Mouse (Mus musculus) kidney, embryonic 15.5 days (tissue): ENCODE data around the gene Csf1. TPM values are rescaled to one million over a fixed set of nuclear protein-coding genes. Genes with fewer than 3 reads are reported as not detected.
A peak's percentile ranks its signal among the peaks of the same experiment; 100 is the strongest.

ENCODE experiments used
- ATAC-seq: fragments of 200-750 bp; cut with Nextera tagmentation; replicated peaks from 2 replicates; pipeline ENCODE4 v1.8.0; 2017; ENCODE audit warnings: moderate TSS enrichment; ENCODE audit not compliant: low FRiP score
- H3K27ac ChIP-seq: fragments of 300-500 bp; sonication (generic); 2 replicates; pipeline ENCODE4 v1.5.1; 2015; ENCODE audit warnings: mild to moderate bottlenecking, inconsistent platforms
- H3K27me3 ChIP-seq: fragments of 300-500 bp; sonication (generic); 2 replicates; pipeline ENCODE4 v1.6.1; 2015; ENCODE audit warnings: inconsistent platforms
- H3K36me3 ChIP-seq: fragments of 300-500 bp; sonication (generic); 2 replicates; pipeline ENCODE4 v1.6.1; 2015; ENCODE audit warnings: inconsistent platforms
- H3K4me1 ChIP-seq: fragments of 300-500 bp; sonication (generic); 2 replicates; pipeline ENCODE4 v1.6.1; 2015; ENCODE audit warnings: inconsistent platforms
- H3K4me2 ChIP-seq: fragments of 300-500 bp; sonication (generic); 2 replicates; pipeline ENCODE4 v1.6.1; 2015; ENCODE audit warnings: moderate library complexity, mild to moderate bottlenecking, inconsistent platforms
- H3K4me3 ChIP-seq: fragments of 300-500 bp; sonication (generic); replicated peaks from 2 replicates; pipeline ENCODE4 v1.5.1; 2015; ENCODE audit warnings: mild to moderate bottlenecking, inconsistent platforms
- H3K9ac ChIP-seq: fragments of 300-500 bp; sonication (generic); 2 replicates; pipeline ENCODE4 v1.6.1; 2015; ENCODE audit warnings: mild to moderate bottlenecking, inconsistent platforms
- H3K9me3 ChIP-seq: fragments of 300-500 bp; sonication (generic); replicated peaks from 2 replicates; pipeline ENCODE4 v1.6.1; 2016; ENCODE audit warnings: inconsistent platforms
- WGBS: fragments of 180-500 bp; shearing (Covaris S2); methylation state at CpG from one replicate; pipeline ENCODE4 v1.1.7; 2015; ENCODE audit warnings: mixed read lengths; 5-methylcytosine and 5-hydroxymethylcytosine counted together
- polyA plus RNA-seq: library from polyadenylated mRNA; unstranded; fragments of >200 nt; fragmentation: Nextera tagmentation; extraction: Ambion mirVana; gene quantifications from 2 replicates; pipeline ENCODE4 v1.2.1, GENCODE M21; 2015

Csf1 gene
- polyA plus RNA-seq, 1 experiment from 2014 or later, result 9.3 TPM

GRCm38 (mm10) chr3:107714276-107714933, 45.9 kb downstream of the Csf1 start:
- no peaks in the 10 kb centered on the region for H3K27me3 ChIP-seq
- H3K27ac ChIP-seq, result peak overlapping the region; percentile 35; the same call in 1 of the 2 replicates
- H3K4me3 ChIP-seq, result no peak overlapping the region
- H3K9me3 ChIP-seq, result no peaks in the 10 kb centered on the region
- WGBS, result 46% methylated on average over 5 of the region's 5 CpGs
- no peaks in the 10 kb centered on the region for H3K36me3 ChIP-seq
- ATAC-seq, result no peak
- H3K4me1 ChIP-seq, result peaks cover 4% of the 10 kb centered on the region; the same call in 1 of the 2 replicates
- no peak overlapping the region for H3K9ac ChIP-seq
- H3K4me2 ChIP-seq, result no peak overlapping the region

- Histone ChIP-seq H3K27me3 (no peaks in the 10 kb centered on the region), H3K4me1 (peaks cover 4% of the 10 kb centered on the region; the same call in 1 of the 2 replicates), H3K9ac (no peak overlapping the region), H3K36me3 (no peaks in the 10 kb centered on the region), H3K9me3 (no peaks in the 10 kb centered on the region), H3K4me3 (no peak overlapping the region), H3K27ac (no peak overlapping the region), H3K4me2 (no peak overlapping the region)
- WGBS, result 44% methylated on average over 3 of the region's 3 CpGs
- ATAC-seq, result no peak
Observed at GRCm38 (mm10) chr3:107712081-107712480, 48.2 kb downstream of the Csf1 start.

GRCm38 (mm10) chr3:107709156-107709555, 51.1 kb downstream of the Csf1 start:
- Histone ChIP-seq H3K36me3 (no peaks in the 10 kb centered on the region), H3K9ac (no peak overlapping the region), H3K27ac (no peak overlapping the region), H3K4me2 (no peak overlapping the region), H3K27me3 (no peaks in the 10 kb centered on the region), H3K4me1 (no peaks in the 10 kb centered on the region), H3K9me3 (no peaks in the 10 kb centered on the region), H3K4me3 (no peak overlapping the region)
- WGBS, result 71% methylated on average over 3 of the region's 3 CpGs
- no peak for ATAC-seq

GRCm38 (mm10) chr3:107707239-107707638, 53.0 kb downstream of the Csf1 start:
- Histone ChIP-seq H3K4me1 (no peaks in the 10 kb centered on the region), H3K27me3 (no peaks in the 10 kb centered on the region), H3K27ac (no peak overlapping the region), H3K4me2 (no peak overlapping the region), H3K9ac (no peak overlapping the region), H3K9me3 (no peaks in the 10 kb centered on the region), H3K4me3 (no peak overlapping the region), H3K36me3 (no peaks in the 10 kb centered on the region)
- WGBS, result 70% methylated on average over 4 of the region's 4 CpGs
- no peak for ATAC-seq

GRCm38 (mm10) chr3:107706164-107706563, 54.1 kb downstream of the Csf1 start:
- Histone ChIP-seq H3K27ac (no peak overlapping the region), H3K4me3 (no peak overlapping the region), H3K36me3 (no peaks in the 10 kb centered on the region), H3K27me3 (no peaks in the 10 kb centered on the region), H3K9ac (no peak overlapping the region), H3K9me3 (no peaks in the 10 kb centered on the region), H3K4me1 (no peaks in the 10 kb centered on the region), H3K4me2 (no peak overlapping the region)
- no peak for ATAC-seq
- 44% methylated on average over 2 of the region's 2 CpGs for WGBS

- H3K27ac ChIP-seq, result no peak overlapping the region
- no peak overlapping the region for H3K9ac ChIP-seq
- no peak for ATAC-seq
- H3K4me1 ChIP-seq, result no peaks in the 10 kb centered on the region
- 89% methylated on average over 1 of the region's 1 CpGs for WGBS
- H3K36me3 ChIP-seq, result no peaks in the 10 kb centered on the region
- no peak overlapping the region for H3K4me3 ChIP-seq
- H3K4me2 ChIP-seq, result no peak overlapping the region
- H3K9me3 ChIP-seq, result no peaks in the 10 kb centered on the region
- no peaks in the 10 kb centered on the region for H3K27me3 ChIP-seq
Observed at GRCm38 (mm10) chr3:107704371-107704705, 55.9 kb downstream of the Csf1 start.

- no peaks in the 10 kb centered on the region for H3K9me3 ChIP-seq
- no peak overlapping the region for H3K9ac ChIP-seq
- no peaks in the 10 kb centered on the region for H3K27me3 ChIP-seq
- H3K4me1 ChIP-seq, result no peaks in the 10 kb centered on the region
- no peak overlapping the region for H3K27ac ChIP-seq
- no peak for ATAC-seq
- no peak overlapping the region for H3K4me2 ChIP-seq
- no peaks in the 10 kb centered on the region for H3K36me3 ChIP-seq
- WGBS, result 83% methylated on average over 7 of the region's 7 CpGs
- H3K4me3 ChIP-seq, result no peak overlapping the region
Observed at GRCm38 (mm10) chr3:107703675-107704370, 56.4 kb downstream of the Csf1 start.

GRCm38 (mm10) chr3:107701767-107702394, 58.4 kb downstream of the Csf1 start:
- ATAC-seq, result no peak
- H3K27ac ChIP-seq, result no peak overlapping the region
- 89% methylated on average over 1 of the region's 1 CpGs for WGBS
- H3K27me3 ChIP-seq, result no peaks in the 10 kb centered on the region
- H3K9me3 ChIP-seq, result no peaks in the 10 kb centered on the region
- H3K4me3 ChIP-seq, result no peak overlapping the region
- no peaks in the 10 kb centered on the region for H3K36me3 ChIP-seq
- no peak overlapping the region for H3K4me2 ChIP-seq
- no peak overlapping the region for H3K9ac ChIP-seq
- peaks cover 1% of the 10 kb centered on the region for H3K4me1 ChIP-seq

GRCm38 (mm10) chr3:107700625-107701024, 59.6 kb downstream of the Csf1 start:
- Histone ChIP-seq H3K4me2 (no peak overlapping the region), H3K9ac (no peak overlapping the region), H3K9me3 (no peaks in the 10 kb centered on the region), H3K4me1 (peaks cover 4% of the 10 kb centered on the region), H3K27ac (no peak overlapping the region), H3K27me3 (no peaks in the 10 kb centered on the region), H3K36me3 (no peaks in the 10 kb centered on the region), H3K4me3 (no peak overlapping the region)
- ATAC-seq, result no peak
- WGBS, result 87% methylated on average over 2 of the region's 2 CpGs

- peaks cover 26% of the 10 kb centered on the region for H3K4me1 ChIP-seq
- H3K36me3 ChIP-seq, result no peaks in the 10 kb centered on the region
- peak overlapping the region; percentile 66 for H3K4me3 ChIP-seq
- 40% methylated on average over 3 of the region's 3 CpGs for WGBS
- no peaks in the 10 kb centered on the region for H3K9me3 ChIP-seq
- no peak overlapping the region for H3K9ac ChIP-seq
- no peak overlapping the region for H3K27ac ChIP-seq
- H3K27me3 ChIP-seq, result no peaks in the 10 kb centered on the region
- ATAC-seq, result peak; percentile 17
- peak overlapping the region; percentile 47 for H3K4me2 ChIP-seq
Observed at GRCm38 (mm10) chr3:107696910-107697309, 63.4 kb downstream of the Csf1 start.

- H3K4me2 ChIP-seq, result peak within 1 kb of the TSS; percentile 67
- WGBS, result under 1% methylated on average over 92 of the region's 93 CpGs
- H3K4me3 ChIP-seq, result peak within 1 kb of the TSS; percentile 66
- H3K27me3 ChIP-seq, result no peaks in the 10 kb centered on the region
- H3K4me1 ChIP-seq, result peaks cover 28% of the 10 kb centered on the region
- peak; percentile 99 for ATAC-seq
- peak within 1 kb of the TSS; percentile 94 for H3K27ac ChIP-seq
- peak within 1 kb of the TSS; percentile 83 for H3K9ac ChIP-seq
- no peaks in the 10 kb centered on the region for H3K9me3 ChIP-seq
- H3K36me3 ChIP-seq, result no peaks in the 10 kb centered on the region
Observed at GRCm38 (mm10) chr3:107695948-107696881, 64.1 kb downstream of the Csf1 start, which contains the start of gene Ahcyl1. Ahcyl1 (minus strand) TSS chr3:107696560.
